Mouse (Mus musculus) MEL (cell line): ENCODE results near the gene Gm37240. TPM values are rescaled to one million over a fixed set of nuclear protein-coding genes. Genes with fewer than 3 reads are reported as not detected.

Experiments
- DNase-seq: peaks from one replicate; pipeline ENCODE4 v3.0.0; 2011; ENCODE audit warnings: low read depth, low spot score
- H3K27ac ChIP-seq: 2 replicates; pipeline ENCODE4 v1.5.1; 2012; ENCODE audit warnings: low read depth, mild to moderate bottlenecking, control low read depth, low read length, moderate library complexity; ENCODE audit not compliant: control insufficient read depth
- H3K27me3 ChIP-seq, 2 experiments: fragments of 150-350 bp in 1 of 2; sonication (generic) in 1 of 2; 2 replicates each; pipeline ENCODE4 v1.6.1; 2012; ENCODE audit warnings: low read length in 2 of 2, mild to moderate bottlenecking in 2 of 2, improper control_type of control experiment in 1 of 2, moderate library complexity in 1 of 2; ENCODE audit not compliant: insufficient read depth in 2 of 2, control insufficient read depth in 1 of 2
- H3K36me3 ChIP-seq, 2 experiments: 2 replicates each; pipeline ENCODE4 v1.6.1; 2012 to 2014; ENCODE audit warnings: low read length in 2 of 2, improper control_type of control experiment in 1 of 2, inconsistent platforms in 1 of 2, mild to moderate bottlenecking in 1 of 2; ENCODE audit not compliant: insufficient read depth in 2 of 2, control insufficient read depth in 1 of 2
- H3K4me1 ChIP-seq, 2 experiments: fragments of 150-350 bp in 1 of 2; sonication (generic) in 1 of 2; 2 replicates each; pipeline ENCODE4 v1.6.1; 2012; ENCODE audit warnings: low read length in 2 of 2, improper control_type of control experiment in 1 of 2, mild to moderate bottlenecking in 1 of 2; ENCODE audit not compliant: insufficient read depth in 2 of 2, control insufficient read depth in 1 of 2
- H3K4me3 ChIP-seq, 2 experiments: fragments of 150-350 bp in 1 of 2; sonication (generic) in 1 of 2; 2 replicates each; pipeline ENCODE4 v1.5.1; 2012; ENCODE audit warnings: low read depth in 2 of 2, low read length in 2 of 2, mild to moderate bottlenecking in 2 of 2, moderate library complexity in 2 of 2, control low read depth in 1 of 2, improper control_type of control experiment in 1 of 2; ENCODE audit not compliant: control insufficient read depth in 1 of 2, insufficient read depth in 1 of 2
- H3K79me2 ChIP-seq: 2 replicates; pipeline ENCODE4 v1.6.1; 2012; ENCODE audit warnings: mild to moderate bottlenecking, low read length, moderate library complexity; ENCODE audit not compliant: control insufficient read depth, poor library complexity, insufficient read depth
- H3K9ac ChIP-seq: 2 replicates; pipeline ENCODE4 v1.6.1; 2012; ENCODE audit warnings: low read depth, mild to moderate bottlenecking, control low read depth, low read length, moderate library complexity; ENCODE audit not compliant: control insufficient read depth, poor library complexity, severe bottlenecking
- H3K9me3 ChIP-seq: fragments of 150-350 bp; sonication (generic); replicated peaks from 2 replicates; pipeline ENCODE4 v1.6.1; 2012; ENCODE audit warnings: mild to moderate bottlenecking, low read length, improper control_type of control experiment, moderate library complexity; ENCODE audit not compliant: insufficient read depth
- BHLHE40 ChIP-seq: IDR thresholded peaks from 2 replicates; pipeline ENCODE4 v1.6.1; 2012; ENCODE audit warnings: low read depth, mild to moderate bottlenecking, inconsistent platforms, low read length, improper control_type of control experiment, borderline replicate concordance
- CHD1 ChIP-seq: IDR thresholded peaks from 2 replicates; pipeline ENCODE4 v1.6.1; 2012; ENCODE audit warnings: low read depth, mild to moderate bottlenecking, inconsistent platforms, low read length, improper control_type of control experiment
- CHD2 ChIP-seq: IDR thresholded peaks from 2 replicates; pipeline ENCODE4 v1.6.1; 2011; ENCODE audit warnings: low read length, improper control_type of control experiment
- CTCF ChIP-seq, 3 experiments: IDR thresholded peaks in 2 of 3; conservative IDR thresholded peaks in 1 of 3; 2 replicates each; pipeline ENCODE4 v1.5.1; 2011 to 2012; ENCODE audit warnings: low read length in 3 of 3, low read depth in 2 of 3, mild to moderate bottlenecking in 2 of 3, improper control_type of control experiment in 1 of 3, inconsistent platforms in 1 of 3, mixed read lengths in 1 of 3, moderate library complexity in 1 of 3; ENCODE audit not compliant: control insufficient read depth in 1 of 3, insufficient read depth in 1 of 3, poor library complexity in 1 of 3, severe bottlenecking in 1 of 3
- EP300 ChIP-seq, 2 experiments: IDR thresholded peaks; 2 replicates each; pipeline ENCODE4 v1.6.1; 2011; ENCODE audit warnings: improper control_type of control experiment in 2 of 2, low read length in 2 of 2, low read depth in 1 of 2, mild to moderate bottlenecking in 1 of 2
- ETS1 ChIP-seq: IDR thresholded peaks from 2 replicates; pipeline ENCODE4 v1.6.1; 2012; ENCODE audit warnings: low read depth, mild to moderate bottlenecking, inconsistent platforms, low read length, improper control_type of control experiment, moderate library complexity
- GABPA ChIP-seq: IDR thresholded peaks from 2 replicates; pipeline ENCODE4 v1.6.1; 2012; ENCODE audit warnings: low read depth, mild to moderate bottlenecking, inconsistent platforms, low read length, improper control_type of control experiment, moderate library complexity
- GATA1 ChIP-seq: IDR thresholded peaks from 2 replicates; pipeline ENCODE4 v1.6.1; 2011; ENCODE audit warnings: low read depth, low read length, improper control_type of control experiment
- HCFC1 ChIP-seq: IDR thresholded peaks from 2 replicates; pipeline ENCODE4 v1.6.1; 2012; ENCODE audit warnings: low read depth, mild to moderate bottlenecking, inconsistent platforms, low read length, improper control_type of control experiment, moderate library complexity
- JUND ChIP-seq: IDR thresholded peaks from 2 replicates; pipeline ENCODE4 v1.6.1; 2011; ENCODE audit warnings: low read depth, mild to moderate bottlenecking, improper control_type of control experiment, low read length
- KAT2A ChIP-seq: conservative IDR thresholded peaks from 2 replicates; pipeline ENCODE4 v1.6.1; 2012; ENCODE audit warnings: low read depth, low read length, improper control_type of control experiment, inconsistent platforms
- MAFK ChIP-seq: IDR thresholded peaks from 2 replicates; pipeline ENCODE4 v1.6.1; 2011; ENCODE audit warnings: low read depth, mild to moderate bottlenecking, low read length, improper control_type of control experiment, borderline replicate concordance
- MAX ChIP-seq: IDR thresholded peaks from 2 replicates; pipeline ENCODE4 v1.6.1; 2011; ENCODE audit warnings: low read length, improper control_type of control experiment
- MAZ ChIP-seq: IDR thresholded peaks from 2 replicates; pipeline ENCODE4 v1.6.1; 2012; ENCODE audit warnings: low read depth, mild to moderate bottlenecking, inconsistent platforms, low read length, improper control_type of control experiment
- MYB ChIP-seq: IDR thresholded peaks from 2 replicates; pipeline ENCODE4 v1.6.1; 2011; ENCODE audit warnings: mild to moderate bottlenecking, low read depth, low read length, improper control_type of control experiment
- MYC ChIP-seq: IDR thresholded peaks from 2 replicates; pipeline ENCODE4 v1.6.1; 2011; ENCODE audit warnings: low read depth, mild to moderate bottlenecking, low read length, improper control_type of control experiment, moderate library complexity
- NELFE ChIP-seq: IDR thresholded peaks from 2 replicates; pipeline ENCODE4 v1.6.1; 2011; ENCODE audit warnings: low read depth, low read length, improper control_type of control experiment
- POLR2A ChIP-seq, 2 experiments: IDR thresholded peaks; 2 replicates each; pipeline ENCODE4 v1.6.1; 2011 to 2012; ENCODE audit warnings: low read length in 2 of 2, mild to moderate bottlenecking in 2 of 2, control low read depth in 1 of 2, improper control_type of control experiment in 1 of 2, low read depth in 1 of 2, moderate library complexity in 1 of 2; ENCODE audit not compliant: control insufficient read depth in 1 of 2, insufficient read depth in 1 of 2, poor library complexity in 1 of 2
- POLR2AphosphoS2 ChIP-seq: IDR thresholded peaks from 2 replicates; pipeline ENCODE4 v1.6.1; 2011; ENCODE audit warnings: low read length, improper control_type of control experiment
- POLR2AphosphoS5 ChIP-seq: IDR thresholded peaks from 2 replicates; pipeline ENCODE4 v1.6.1; 2012; ENCODE audit warnings: low read depth, borderline replicate concordance, mild to moderate bottlenecking, inconsistent platforms, low read length, moderate library complexity, mixed read lengths
- RCOR1 ChIP-seq: IDR thresholded peaks from 2 replicates; pipeline ENCODE4 v1.6.1; 2012; ENCODE audit warnings: low read depth, mild to moderate bottlenecking, inconsistent platforms, low read length, improper control_type of control experiment
- SMC3 ChIP-seq: IDR thresholded peaks from 2 replicates; pipeline ENCODE4 v1.6.1; 2011; ENCODE audit warnings: low read depth, low read length, improper control_type of control experiment
- TBP ChIP-seq: IDR thresholded peaks from 2 replicates; pipeline ENCODE4 v1.8.0; 2011; ENCODE audit warnings: low read depth, low read length, improper control_type of control experiment
- USF1 ChIP-seq: IDR thresholded peaks from 2 replicates; pipeline ENCODE4 v1.6.1; 2014; ENCODE audit warnings: low read depth, mild to moderate bottlenecking, inconsistent platforms, low read length, improper control_type of control experiment, moderate library complexity
- USF2 ChIP-seq, 2 experiments: IDR thresholded peaks; 2 replicates each; pipeline ENCODE4 v1.6.1; 2011 to 2012; ENCODE audit warnings: improper control_type of control experiment in 2 of 2, low read length in 2 of 2, borderline replicate concordance in 1 of 2, inconsistent platforms in 1 of 2, low read depth in 1 of 2, mild to moderate bottlenecking in 1 of 2; ENCODE audit not compliant: insufficient read depth in 1 of 2
- ZC3H11A ChIP-seq: IDR thresholded peaks from 2 replicates; pipeline ENCODE4 v1.6.1; 2012; ENCODE audit warnings: low read depth, mild to moderate bottlenecking, inconsistent platforms, low read length, improper control_type of control experiment
- ZKSCAN1 ChIP-seq: IDR thresholded peaks from 2 replicates; pipeline ENCODE4 v1.6.1; 2012; ENCODE audit warnings: low read depth, mild to moderate bottlenecking, inconsistent platforms, low read length, improper control_type of control experiment, moderate library complexity
- ZMIZ1 ChIP-seq: IDR thresholded peaks from 2 replicates; pipeline ENCODE4 v1.6.1; 2012; ENCODE audit warnings: low read depth, mild to moderate bottlenecking, inconsistent platforms, low read length, improper control_type of control experiment, moderate library complexity
- ZNF384 ChIP-seq: IDR thresholded peaks from 2 replicates; pipeline ENCODE4 v1.6.1; 2012; ENCODE audit warnings: low read depth, mild to moderate bottlenecking, inconsistent platforms, low read length, improper control_type of control experiment
- polyA plus RNA-seq, 2 experiments: library from polyadenylated mRNA; stranded (reverse) in 1 of 2; unstranded in 1 of 2; fragments of >175 nt in 1 of 2; fragments of >200 nt in 1 of 2; gene quantifications; 2 replicates each; pipeline versions ENCODE4 v1.2.1 to v1.2.4; 2012; ENCODE audit warnings: low replicate concordance in 2 of 2, low read depth in 1 of 2; ENCODE audit not compliant: insufficient read length in 2 of 2, insufficient read depth in 1 of 2, missing spikeins in 1 of 2
- total RNA-seq: library from RNA; depleted of rRNA; stranded (reverse); fragments of 300-350 nt; gene quantifications from 2 replicates; pipeline ENCODE4 v1.2.3, GENCODE M21; 2012

Gene Gm37240
- total and polyA plus RNA-seq, 3 experiments = 0.04 TPM; not detected in 2

- Histone ChIP-seq H3K27me3 (no peaks in the 10 kb centered on the region), H3K79me2 (no peaks in the 10 kb centered on the region), H3K4me3 (no peak overlapping the region), H3K27ac (no peak overlapping the region), H3K9ac (no peak overlapping the region), H3K9me3 (no peaks in the 10 kb centered on the region), H3K4me1 (peaks cover 0 to 12% of the 10 kb centered on the region in 2 experiments; a peak in 2 of 4 replicates), H3K36me3 (peaks cover 0 to 12% of the 10 kb centered on the region in 2 experiments; a peak in 2 of 4 replicates)
- no peak for DNase-seq
- TF ChIP-seq KAT2A (no peak), CHD2 (no peak), RCOR1 (no peak), ZNF384 (no peak), HCFC1 (no peak), MYB (no peak), JUND (no peak), SMC3 (no peak), MAX (no peak), USF1 (no peak), ZKSCAN1 (no peak), ETS1 (no peak), ZC3H11A (no peak), MAFK (no peak), NELFE (no peak), MAZ (no peak), GATA1 (no peak), ZMIZ1 (no peak), TBP (no peak), GABPA (no peak)
Observed at GRCm38 (mm10) chr3:84774246-84775066, 1112.9 kb downstream of the Gm37240 start.

DNA sequence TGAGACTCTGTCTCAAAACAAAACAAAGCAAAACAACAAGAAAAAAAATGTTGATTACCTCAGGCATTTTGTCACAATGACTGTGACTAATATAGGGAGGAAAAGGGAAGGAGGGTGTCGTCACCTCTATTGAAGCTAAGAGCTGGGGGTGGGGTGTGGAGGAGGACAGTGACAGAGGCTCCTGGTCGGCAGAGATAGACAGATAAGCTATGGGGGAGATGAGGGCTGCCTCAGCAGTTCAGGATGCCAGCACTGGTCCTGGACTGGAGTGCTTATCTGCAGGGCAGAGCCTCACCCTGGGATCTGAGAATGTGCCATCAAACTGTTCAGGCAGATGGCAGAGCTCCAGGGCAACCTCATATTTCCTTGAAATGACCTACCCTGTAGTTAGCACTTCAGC is 1115.3 kb downstream of the Gm37240 start:
- no peaks in the 10 kb centered on the region for H3K79me2 ChIP-seq
- no peak overlapping the region for H3K4me3 ChIP-seq
- peaks cover 0 to 12% of the 10 kb centered on the region in 2 experiments; a peak in 2 of 4 replicates for H3K4me1 ChIP-seq
- peak; percentile 89 for DNase-seq
- H3K9me3 ChIP-seq = no peaks in the 10 kb centered on the region
- H3K9ac ChIP-seq = no peak overlapping the region
- peak overlapping the region; percentile 80 for H3K27ac ChIP-seq
- H3K36me3 ChIP-seq = peaks cover 0 to 12% of the 10 kb centered on the region in 2 experiments; a peak in 2 of 4 replicates
- no peaks in the 10 kb centered on the region for H3K27me3 ChIP-seq
- TF ChIP-seq ZC3H11A (no peak), MYB (0 out of 2 replicates have a peak, but pooled peaks have one; percentile 18), ZKSCAN1 (no peak), ZMIZ1 (no peak), POLR2AphosphoS5 (no peak), TBP (no peak), CTCF (IDR thresholded peaks at IDR 0.05 in 2 of 3, conservative IDR thresholded peaks at IDR 0.05 in 1 of 3; ENCODE audit: control insufficient read depth in 1 of 3, insufficient read depth in 1 of 3, low read depth in 2 of 3, low read length in 3 of 3, poor library complexity in 1 of 3, severe bottlenecking in 1 of 3) (no peak), POLR2A (IDR thresholded peaks at IDR 0.05; ENCODE audit: control insufficient read depth in 1 of 2, insufficient read depth in 1 of 2, low read depth in 1 of 2, low read length in 2 of 2, poor library complexity in 1 of 2) (no peak), HCFC1 (0 out of 2 replicates have a peak, but pooled peaks have one; percentile 24), MYC (peak; percentile 38; the same call in 1 of the 2 replicates), CHD1 (no peak), POLR2AphosphoS2 (no peak), NELFE (no peak), USF1 (no peak), EP300 (IDR thresholded peaks at IDR 0.05; ENCODE audit: low read depth in 1 of 2, low read length in 2 of 2) (peak; percentile 92), SMC3 (no peak), MAFK (peak; percentile 54; the same call in 1 of the 2 replicates), ETS1 (peak; percentile 98), BHLHE40 (peak; percentile 56), USF2 (IDR thresholded peaks at IDR 0.05; ENCODE audit: borderline replicate concordance in 1 of 2, insufficient read depth in 1 of 2, low read depth in 1 of 2, low read length in 2 of 2) (no peak)
